Comparison of ENCODE assay signal across 8 mouse cellular contexts in the genomic region with DNA sequence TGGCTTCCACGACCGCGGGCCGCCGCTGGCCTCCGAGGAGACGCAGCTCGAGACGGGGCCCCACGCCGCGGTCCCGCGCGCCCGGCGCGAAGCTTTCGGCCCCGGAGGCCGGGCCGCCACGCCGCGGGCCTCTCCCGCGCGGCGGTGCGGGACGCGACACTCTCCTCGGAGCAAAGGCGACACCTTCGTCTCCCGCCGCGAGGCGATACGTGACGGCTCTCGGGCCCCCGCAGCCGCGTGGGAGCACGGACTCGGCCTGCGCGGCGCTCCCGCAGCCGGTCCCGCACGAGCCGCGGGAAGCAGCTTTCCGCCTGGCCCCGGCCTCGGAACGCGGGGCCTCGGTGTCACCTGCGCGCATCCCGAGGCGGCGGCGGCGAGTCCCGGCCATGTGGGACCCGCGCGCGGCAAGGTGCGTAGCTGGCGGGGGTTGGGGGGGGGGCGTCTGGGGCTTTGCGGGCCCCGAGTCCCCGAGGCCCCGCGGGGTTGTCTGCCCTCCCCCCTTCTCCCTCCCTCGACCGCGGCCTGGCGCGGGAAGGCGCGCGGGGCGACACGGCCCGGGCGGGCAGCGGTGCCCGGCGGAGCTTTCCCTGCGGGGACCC. TPM values are rescaled to one million over a fixed set of nuclear protein-coding genes. Genes with fewer than 3 reads are reported as not detected.
A peak's percentile ranks its signal among the peaks of the same experiment; 100 is the strongest.
DNase-seq lines count a peak whose midpoint lies in the region; ATAC-seq and TF ChIP-seq lines count a peak whose summit lies in the region.

No protein-coding gene starts in this region.

- TF ChIP-seq POLR2A in heart, adult 2 months (IDR thresholded peaks at IDR 0.05; ENCODE audit: insufficient read depth, low read depth, low read length): no peak
- no peak for TF ChIP-seq POLR2A in ES-Bruce4 (IDR thresholded peaks at IDR 0.05; ENCODE audit: insufficient read depth, low read length)

- H3K27ac ChIP-seq in heart, embryonic 11.5 days (ENCODE audit: low read depth, low read length): no peak overlapping the region
- H3K27ac ChIP-seq in heart, adult 2 months: no peak overlapping the region
- H3K27ac ChIP-seq in ES-Bruce4 (ENCODE audit: insufficient read depth, low read length): no peak overlapping the region
- H3K27ac ChIP-seq in embryonic facial prominence, embryonic 15.5 days (replicated peaks): no peak overlapping the region
- no peak overlapping the region for H3K27ac ChIP-seq in liver, embryonic 11.5 days (ENCODE audit: low read depth, low read length)
- no peak overlapping the region for H3K27ac ChIP-seq in stomach, embryonic 16.5 days (ENCODE audit: low read length)

- 2% methylated on average over 73 of the region's 98 CpGs for WGBS in heart, embryonic 11.5 days (ENCODE audit: insufficient replicate concordance)
- 2% methylated on average over 82 of the region's 98 CpGs for WGBS in heart, adult 2 months
- under 1% methylated on average over 81 of the region's 98 CpGs for WGBS in embryonic facial prominence, embryonic 15.5 days
- 4% methylated on average over 90 of the region's 98 CpGs for WGBS in liver, embryonic 11.5 days
- WGBS in stomach, embryonic 16.5 days: under 1% methylated on average over 82 of the region's 98 CpGs

- H3K9me3 ChIP-seq in heart, embryonic 11.5 days (replicated peaks; ENCODE audit: control insufficient read depth, low read length): no peaks in the 10 kb centered on the region; the same call in 1 of the 2 replicates
- H3K9me3 ChIP-seq in ES-Bruce4 (replicated peaks; ENCODE audit: control insufficient read depth, insufficient read depth, low read length, poor library complexity, severe bottlenecking): peaks cover 6% of the 10 kb centered on the region
- no peaks in the 10 kb centered on the region for H3K9me3 ChIP-seq in embryonic facial prominence, embryonic 15.5 days (replicated peaks)
- H3K9me3 ChIP-seq in liver, embryonic 11.5 days (ENCODE audit: control insufficient read depth, low read length): no peaks in the 10 kb centered on the region
- 0 out of 2 replicates have a peak, but pooled peaks cover 6% of the 10 kb centered on the region for H3K9me3 ChIP-seq in stomach, embryonic 16.5 days (replicated peaks; ENCODE audit: control insufficient read depth, low read length)

- TF ChIP-seq EP300 in heart, adult 2 months (IDR thresholded peaks at IDR 0.05; ENCODE audit: insufficient read depth, low read depth, low read length): no peak
- TF ChIP-seq EP300 in ES-Bruce4 (IDR thresholded peaks at IDR 0.05; ENCODE audit: insufficient read depth, low read depth, low read length): no peak

- no peaks in the 10 kb centered on the region for H3K79me2 ChIP-seq in heart, adult 2 months (replicated peaks; ENCODE audit: control insufficient read depth, insufficient read depth, low read length)

- no peak for DNase-seq in heart, adult 2 months
- DNase-seq in liver, embryonic 11.5 days (ENCODE audit: low spot score): no peak
- DNase-seq in Muller cell, postnatal 12 days (ENCODE audit: inconsistent ontology term): no peak
- no peak for DNase-seq in thymus, postnatal 10 days (ENCODE audit: low spot score in 2 of 2)

- H3K4me1 ChIP-seq in heart, embryonic 11.5 days (ENCODE audit: control insufficient read depth, insufficient read depth, low read length): peaks cover 11% of the 10 kb centered on the region
- no peaks in the 10 kb centered on the region; the same call in 1 of the 2 replicates for H3K4me1 ChIP-seq in heart, adult 2 months (ENCODE audit: control insufficient read depth, insufficient read depth, low read length)
- H3K4me1 ChIP-seq in ES-Bruce4 (ENCODE audit: control insufficient read depth, insufficient read depth, low read length): no peaks in the 10 kb centered on the region
- peaks cover 20% of the 10 kb centered on the region for H3K4me1 ChIP-seq in embryonic facial prominence, embryonic 15.5 days
- peaks cover 10% of the 10 kb centered on the region; the same call in 1 of the 2 replicates for H3K4me1 ChIP-seq in liver, embryonic 11.5 days (replicated peaks; ENCODE audit: control insufficient read depth, insufficient read depth, low read length)
- H3K4me1 ChIP-seq in stomach, embryonic 16.5 days (ENCODE audit: control insufficient read depth, insufficient read depth, low read length): peaks cover 16% of the 10 kb centered on the region

- no peak for TF ChIP-seq CTCF in heart, adult 2 months (IDR thresholded peaks at IDR 0.05)
- no peak for TF ChIP-seq CTCF in ES-Bruce4 (IDR thresholded peaks at IDR 0.05; ENCODE audit: low read depth, low read length)

- H3K4me3 ChIP-seq in heart, embryonic 11.5 days (ENCODE audit: low read depth, low read length): peak overlapping the region; percentile 53
- H3K4me3 ChIP-seq in heart, adult 2 months: no peak overlapping the region
- peak overlapping the region; percentile 56 for H3K4me3 ChIP-seq in ES-Bruce4 (ENCODE audit: low read depth, low read length)
- H3K4me3 ChIP-seq in embryonic facial prominence, embryonic 15.5 days (replicated peaks): peak overlapping the region; percentile 51
- peak overlapping the region; percentile 49 for H3K4me3 ChIP-seq in liver, embryonic 11.5 days (ENCODE audit: low read depth, low read length)
- H3K4me3 ChIP-seq in stomach, embryonic 16.5 days (replicated peaks; ENCODE audit: low read length): peak overlapping the region; percentile 48

- H3K36me3 ChIP-seq in heart, embryonic 11.5 days (ENCODE audit: control insufficient read depth, insufficient read depth, low read length): no peaks in the 10 kb centered on the region
- H3K36me3 ChIP-seq in heart, adult 2 months (ENCODE audit: control insufficient read depth, insufficient read depth, low read length): no peaks in the 10 kb centered on the region
- no peaks in the 10 kb centered on the region for H3K36me3 ChIP-seq in ES-Bruce4 (ENCODE audit: control insufficient read depth, insufficient read depth, low read length, poor library complexity, severe bottlenecking)
- no peaks in the 10 kb centered on the region for H3K36me3 ChIP-seq in embryonic facial prominence, embryonic 15.5 days
- H3K36me3 ChIP-seq in liver, embryonic 11.5 days (ENCODE audit: control insufficient read depth, insufficient read depth, low read length): no peaks in the 10 kb centered on the region
- H3K36me3 ChIP-seq in stomach, embryonic 16.5 days (ENCODE audit: control insufficient read depth, insufficient read depth, low read length): no peaks in the 10 kb centered on the region

- H3K9ac ChIP-seq in heart, embryonic 11.5 days (ENCODE audit: low read depth, low read length): peak overlapping the region; percentile 43; the same call in 1 of the 2 replicates
- no peak overlapping the region for H3K9ac ChIP-seq in heart, adult 2 months (ENCODE audit: low read depth, low read length)
- H3K9ac ChIP-seq in ES-Bruce4 (ENCODE audit: low read depth, poor library complexity, severe bottlenecking): peak overlapping the region; percentile 73
- H3K9ac ChIP-seq in embryonic facial prominence, embryonic 15.5 days: no peak overlapping the region; the same call in none of the 2 replicates
- 0 out of 2 replicates have a peak overlapping the region, but pooled peaks have one; percentile 30 for H3K9ac ChIP-seq in liver, embryonic 11.5 days (ENCODE audit: low read depth, low read length)
- H3K9ac ChIP-seq in stomach, embryonic 16.5 days (ENCODE audit: low read length): peak overlapping the region; percentile 56

- ATAC-seq in heart, embryonic 11.5 days (replicated peaks; ENCODE audit: insufficient number of reproducible peaks, low FRiP score, low TSS enrichment): no peak
- ATAC-seq in embryonic facial prominence, embryonic 15.5 days (ENCODE audit: insufficient number of reproducible peaks, low FRiP score, low TSS enrichment, low read depth): no peak
- no peak for ATAC-seq in liver, embryonic 11.5 days (replicated peaks; ENCODE audit: low FRiP score)
- no peak for ATAC-seq in stomach, embryonic 16.5 days (ENCODE audit: insufficient read depth, low FRiP score)

- H3K27me3 ChIP-seq in heart, embryonic 11.5 days (ENCODE audit: control insufficient read depth, insufficient read depth, low read length): peaks cover 48% of the 10 kb centered on the region
- H3K27me3 ChIP-seq in heart, adult 2 months (ENCODE audit: control insufficient read depth, insufficient read depth, low read length): peaks cover 20% of the 10 kb centered on the region
- H3K27me3 ChIP-seq in ES-Bruce4 (ENCODE audit: control insufficient read depth, insufficient read depth, low read length, poor library complexity, severe bottlenecking): peaks cover 22% of the 10 kb centered on the region
- H3K27me3 ChIP-seq in embryonic facial prominence, embryonic 15.5 days: peaks cover 58% of the 10 kb centered on the region
- peaks cover 60% of the 10 kb centered on the region for H3K27me3 ChIP-seq in liver, embryonic 11.5 days (replicated peaks; ENCODE audit: control insufficient read depth, insufficient read depth, low read length)
- peaks cover 54% of the 10 kb centered on the region for H3K27me3 ChIP-seq in stomach, embryonic 16.5 days (ENCODE audit: control insufficient read depth, insufficient read depth, low read length)

- intact Hi-C loops in heart, adult 2 months (cut with DNase I): no loop called here

- H3K4me2 ChIP-seq in heart, embryonic 11.5 days: peak overlapping the region; percentile 90
- H3K4me2 ChIP-seq in embryonic facial prominence, embryonic 15.5 days (replicated peaks): peak overlapping the region; percentile 95
- H3K4me2 ChIP-seq in liver, embryonic 11.5 days: peak overlapping the region; percentile 68
- H3K4me2 ChIP-seq in stomach, embryonic 16.5 days (ENCODE audit: low read depth, low read length): peak overlapping the region; percentile 79

RNA-seq across cellular contexts. Expression of gene Trank1, which starts 0.4 kb away (rescaled TPM):
- polyA plus RNA-seq in heart, embryonic 11.5 days (2014; fragmentation: Nextera tagmentation; extraction: Ambion mirVana): 0.11 and 0.13 TPM in 2 replicates
- not detected for total RNA-seq in heart, adult 2 months (2021)
- 0.04 and 0.06 TPM in 2 replicates for polyA plus RNA-seq in heart, adult 2 months (2012; rRNA removed)
- 0.37 and 0.90 TPM in 2 replicates for polyA plus RNA-seq in ES-Bruce4 (2011; ENCODE audit: insufficient read depth, insufficient read length, low read depth, missing spikeins)
- polyA plus RNA-seq in embryonic facial prominence, embryonic 15.5 days (2015; fragmentation: Nextera tagmentation; extraction: Ambion mirVana): 0.54 and 0.68 TPM in 2 replicates
- 0.03 and 0.10 TPM in 2 replicates for polyA plus RNA-seq in liver, embryonic 11.5 days (2014; fragmentation: Nextera tagmentation; extraction: Ambion mirVana)
- 0.08 and 0.21 TPM in 2 replicates for polyA plus RNA-seq in stomach, embryonic 16.5 days (2015; fragmentation: Nextera tagmentation; extraction: Ambion mirVana)

RNA-seq across cellular contexts. Expression of gene Epm2aip1, which starts 40.2 kb away (rescaled TPM):
- 25.6 and 35.3 TPM in 2 replicates for polyA plus RNA-seq in heart, embryonic 11.5 days (2014; fragmentation: Nextera tagmentation; extraction: Ambion mirVana)
- 10 to 100 TPM; 20.3 to 23.8 TPM for total RNA-seq in heart, adult 2 months (2021)
- polyA plus RNA-seq in heart, adult 2 months (2012; rRNA removed): 8.9 and 19.2 TPM in 2 replicates
- 20.1 and 20.2 TPM in 2 replicates for polyA plus RNA-seq in ES-Bruce4 (2011; ENCODE audit: insufficient read depth, insufficient read length, low read depth, missing spikeins)
- polyA plus RNA-seq in embryonic facial prominence, embryonic 15.5 days (2015; fragmentation: Nextera tagmentation; extraction: Ambion mirVana): 27.4 and 28.4 TPM in 2 replicates
- polyA plus RNA-seq in liver, embryonic 11.5 days (2014; fragmentation: Nextera tagmentation; extraction: Ambion mirVana): 21.7 and 24.5 TPM in 2 replicates
- 29.1 and 29.2 TPM in 2 replicates for polyA plus RNA-seq in stomach, embryonic 16.5 days (2015; fragmentation: Nextera tagmentation; extraction: Ambion mirVana)

RNA-seq across cellular contexts. Expression of gene Mlh1, which starts 40.4 kb away (rescaled TPM):
- 33.9 and 43.0 TPM in 2 replicates for polyA plus RNA-seq in heart, embryonic 11.5 days (2014; fragmentation: Nextera tagmentation; extraction: Ambion mirVana)
- total RNA-seq in heart, adult 2 months (2021): 1 to 10 TPM; 6.1 to 7.1 TPM
- polyA plus RNA-seq in heart, adult 2 months (2012; rRNA removed): 12.6 and 12.9 TPM in 2 replicates
- polyA plus RNA-seq in ES-Bruce4 (2011; ENCODE audit: insufficient read depth, insufficient read length, low read depth, missing spikeins): 73.9 and 81.9 TPM in 2 replicates
- 33.2 and 34.3 TPM in 2 replicates for polyA plus RNA-seq in embryonic facial prominence, embryonic 15.5 days (2015; fragmentation: Nextera tagmentation; extraction: Ambion mirVana)
- polyA plus RNA-seq in liver, embryonic 11.5 days (2014; fragmentation: Nextera tagmentation; extraction: Ambion mirVana): 50.2 and 52.4 TPM in 2 replicates
- polyA plus RNA-seq in stomach, embryonic 16.5 days (2015; fragmentation: Nextera tagmentation; extraction: Ambion mirVana): 34.6 and 35.5 TPM in 2 replicates

Comparison
In these comparisons a context has a peak if more than half of its experiments do, and no peak if none do; other contexts are left out.
1. H3K9ac ChIP-seq: peak in heart, embryonic 11.5 days (single experiment), ES-Bruce4 (single experiment), liver, embryonic 11.5 days (single experiment) and stomach, embryonic 16.5 days (single experiment); none in heart, adult 2 months (single experiment) and embryonic facial prominence, embryonic 15.5 days (single experiment).
2. Peak in every context shown above with its lines, with median percentiles within 50 percentile points of each other: H3K4me2 ChIP-seq.